Mouse (Mus musculus): ENCODE data around the gene Haus4.
A peak's percentile ranks its signal among the peaks of the same experiment; 100 is the strongest.

Gene Haus4

DNA sequence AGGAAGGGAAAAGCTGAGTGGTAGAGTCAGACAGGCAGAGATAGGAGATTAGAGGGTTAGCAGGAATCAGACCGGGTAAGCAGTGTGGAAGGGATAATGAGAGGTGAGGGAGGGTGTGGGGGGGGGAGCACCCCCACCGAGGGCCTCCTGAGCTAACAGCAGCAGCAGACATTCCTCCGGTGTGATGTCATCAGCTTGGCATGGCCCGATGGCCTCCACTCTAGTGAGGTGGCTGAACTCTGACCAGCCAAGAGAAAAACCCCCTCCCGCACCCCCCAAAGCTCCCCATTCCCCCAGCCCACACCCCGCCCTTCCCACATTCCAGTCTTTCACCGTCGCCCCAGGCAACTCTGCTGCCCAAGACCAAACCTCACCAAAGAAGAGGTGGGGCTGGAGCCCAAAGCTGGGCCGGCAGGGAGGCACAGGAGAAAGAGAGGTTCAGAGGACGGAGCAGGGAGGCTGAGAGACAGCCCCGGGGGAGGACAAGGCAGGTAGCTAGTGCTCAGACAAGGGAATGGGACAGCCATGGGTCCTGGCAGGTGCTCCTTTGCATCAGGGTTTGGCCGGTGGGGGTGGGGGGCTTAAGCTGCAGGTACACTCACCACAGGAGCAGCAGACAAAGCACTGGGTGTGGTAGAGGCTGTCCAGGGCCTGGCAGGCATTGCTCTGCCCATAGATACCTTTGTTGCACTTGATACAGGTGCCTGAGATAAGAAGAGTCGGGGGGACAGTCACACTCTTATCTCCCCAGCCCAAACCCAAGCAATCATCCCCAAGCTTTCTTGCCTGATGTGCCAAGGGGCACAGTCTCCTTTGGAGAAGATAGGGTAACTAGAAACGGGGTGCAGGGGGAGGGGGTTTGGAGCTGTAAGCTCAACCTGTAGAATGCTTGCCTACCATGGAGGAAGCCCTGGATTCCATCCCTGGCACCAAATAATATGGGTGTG lies 18.6 kb upstream of the Haus4 start:
- DNase-seq: peak; percentile 76 to 88

DNA sequence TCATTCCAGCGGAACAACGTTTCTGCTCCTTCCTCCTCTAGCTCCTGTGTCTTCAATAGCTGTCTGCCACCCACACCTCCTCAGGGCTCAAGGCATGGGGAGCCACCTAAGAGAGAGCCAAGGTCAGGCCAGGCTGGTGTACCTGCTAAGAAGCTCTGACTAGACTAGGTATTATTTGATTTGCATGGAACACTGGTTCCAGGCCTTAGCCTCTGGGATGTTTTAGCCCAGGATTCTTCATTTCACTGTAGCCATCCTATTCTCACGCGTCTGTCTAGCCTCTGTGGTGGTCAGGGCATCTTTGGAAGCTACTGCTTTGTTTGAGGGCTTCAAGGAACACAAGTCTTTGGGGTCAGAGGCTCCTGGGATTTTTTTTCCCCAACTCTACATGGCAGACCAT lies 17.7 kb upstream of the Haus4 start:
- no peak for DNase-seq

DNA sequence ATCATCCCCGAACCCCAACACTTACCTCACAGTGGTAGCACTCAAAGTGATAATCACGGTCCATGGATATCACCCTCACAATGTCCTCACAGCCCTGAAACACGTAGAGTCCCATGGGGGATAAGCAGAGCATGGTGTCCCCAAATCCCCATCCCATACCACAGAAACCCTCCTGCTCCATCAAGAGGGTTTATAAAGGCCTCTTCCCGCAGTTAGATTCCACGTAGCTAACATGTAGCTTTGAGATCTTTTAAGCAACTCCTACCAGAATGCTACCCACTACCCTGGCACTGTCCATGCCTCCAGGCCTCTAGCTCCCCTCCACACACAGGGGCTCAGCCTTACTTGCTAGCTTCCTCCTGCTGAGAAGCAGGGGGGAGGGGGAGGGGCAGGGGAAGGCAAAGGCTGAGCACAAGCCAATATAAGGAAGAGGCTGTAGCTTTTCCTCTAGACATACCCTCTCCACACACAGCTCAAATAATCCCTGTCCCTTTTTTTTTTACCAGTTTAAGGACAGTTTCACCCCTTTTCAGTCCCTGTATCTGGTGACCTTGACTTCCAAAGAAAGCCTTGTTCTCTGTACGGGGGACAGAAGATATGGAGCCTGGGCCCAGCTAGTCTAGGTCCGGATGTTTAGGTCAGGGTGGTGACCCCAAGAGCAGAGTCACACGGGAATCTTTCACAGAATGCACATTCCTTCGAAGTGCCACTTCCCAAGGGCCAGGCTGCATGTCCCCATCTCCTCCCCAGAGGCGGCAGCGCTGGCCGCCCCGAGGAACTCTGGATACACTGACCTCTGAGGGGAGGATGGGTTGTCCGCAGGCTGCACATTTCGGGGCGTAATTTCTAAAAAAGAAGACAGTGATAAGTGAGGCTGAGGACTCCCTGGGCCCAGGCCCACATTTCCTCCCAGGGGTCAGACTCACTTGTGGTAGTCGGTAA lies 15.3 kb upstream of the Haus4 start:
- DNase-seq: peak in 1 of 2 experiments; percentile 67

DNA sequence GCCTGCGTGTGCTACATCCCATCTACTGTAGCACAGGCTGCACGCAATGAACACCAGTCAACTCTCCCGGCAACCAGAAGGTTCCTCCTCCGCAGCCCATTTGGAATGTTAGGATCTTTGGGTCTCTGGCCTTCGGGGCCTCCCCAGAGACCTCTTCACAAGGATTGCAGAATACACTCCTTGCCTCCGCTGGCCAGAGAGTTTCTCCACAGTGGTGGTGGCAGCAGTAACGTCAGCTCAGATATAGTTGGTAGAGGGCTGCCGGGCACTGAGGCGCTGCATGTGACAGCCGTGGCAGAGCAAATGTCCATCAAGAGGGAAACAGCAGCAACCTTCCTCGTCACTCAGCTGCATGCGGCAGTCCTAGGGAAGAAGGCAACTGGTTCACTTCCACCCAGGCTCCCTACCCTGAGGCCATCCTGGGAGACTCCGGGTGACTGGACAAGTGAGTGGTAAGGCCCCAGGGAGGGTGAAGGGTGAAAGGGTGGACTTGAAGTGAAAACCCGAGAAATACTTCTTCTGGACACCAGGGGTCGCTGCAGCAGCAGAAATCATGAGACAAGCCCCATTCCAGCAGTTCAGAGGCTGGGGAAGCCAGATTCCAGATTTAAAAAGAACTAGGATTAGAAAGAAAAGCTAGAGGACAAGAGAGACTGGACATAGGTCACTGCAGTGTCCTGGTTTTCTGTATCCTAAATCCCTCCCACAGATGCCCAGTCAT lies 14.4 kb upstream of the Haus4 start:
- peak; percentile 63 to 83 for DNase-seq

DNA sequence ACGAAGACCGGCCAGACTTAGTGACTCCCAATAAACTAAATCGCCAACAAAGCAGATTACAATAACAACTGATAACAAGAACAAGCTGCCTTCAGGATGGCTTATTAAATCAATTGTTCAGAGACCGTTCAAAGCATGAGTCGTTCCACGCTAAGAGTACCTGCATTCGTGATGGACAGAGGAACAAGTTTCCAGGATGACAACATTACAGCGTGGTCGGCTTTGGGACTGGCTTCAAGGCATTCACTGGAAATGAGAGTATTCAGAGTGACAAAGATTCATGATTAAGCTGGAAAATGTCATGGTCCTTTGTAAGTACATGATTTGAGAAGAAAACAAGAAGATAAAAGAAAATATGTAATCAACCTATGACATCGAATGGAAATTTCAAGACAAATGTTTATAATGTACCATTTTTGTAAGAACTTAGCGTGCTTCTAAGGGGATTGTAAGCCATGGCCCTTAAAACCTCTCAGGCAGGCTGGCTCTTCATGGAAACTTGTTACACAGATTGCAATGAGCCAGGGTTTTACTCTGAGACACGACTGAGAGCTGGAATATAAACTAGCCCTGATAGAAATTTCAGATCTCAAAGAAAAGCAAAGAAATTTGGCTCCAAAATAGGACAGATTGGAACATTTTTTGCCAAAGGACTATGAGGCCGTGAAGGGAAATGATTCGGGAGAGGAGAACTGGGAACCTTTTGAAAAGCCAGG lies 6.3 kb upstream of the Haus4 start:
- no peak for DNase-seq

DNA sequence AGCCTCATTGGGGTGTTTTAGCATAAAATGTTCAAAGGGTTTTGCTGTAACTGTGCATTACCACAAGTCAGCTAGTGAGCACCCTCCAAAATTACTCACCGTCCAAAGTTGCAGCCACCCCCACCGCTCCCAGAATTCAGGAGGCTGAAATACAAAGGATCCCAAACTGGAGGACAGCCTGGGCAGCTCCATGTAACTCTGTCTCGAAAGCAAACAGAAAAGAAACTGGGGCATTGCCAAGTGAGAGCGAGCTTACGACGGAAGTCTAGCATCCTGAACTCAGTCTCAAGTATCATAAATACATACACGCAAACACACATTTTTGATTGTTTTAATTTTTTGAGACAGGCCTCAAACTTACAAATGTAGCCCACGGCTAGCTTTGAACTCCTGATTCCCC lies 2.9 kb upstream of the Haus4 start:
- DNase-seq: no peak

DNA sequence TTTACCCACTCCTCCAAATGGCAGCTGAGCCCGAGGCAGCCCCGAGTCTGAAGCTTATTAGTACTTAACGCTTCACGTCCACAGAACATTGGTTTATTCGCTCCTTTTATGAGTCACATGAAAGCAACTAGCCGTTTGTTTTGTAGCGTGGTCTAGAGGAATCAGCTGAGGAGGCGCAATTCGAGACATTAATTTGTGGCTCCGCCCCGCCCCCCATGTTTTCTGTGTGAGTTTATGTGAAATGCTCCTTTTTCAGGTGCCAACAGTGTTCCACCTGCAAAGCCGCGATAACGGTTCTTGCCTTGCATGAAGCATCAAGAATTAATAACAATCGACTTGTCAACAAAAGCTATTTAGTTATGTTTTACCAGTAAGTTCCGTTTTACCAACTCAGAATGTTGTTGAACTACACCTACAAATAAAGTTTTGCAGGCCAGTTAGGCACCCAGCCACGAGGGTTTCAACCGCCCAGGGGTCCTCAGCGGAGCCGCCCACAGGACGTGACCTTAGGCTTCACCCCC lies 902 bp downstream of the Haus4 start:
- DNase-seq: peak in 1 of 2 experiments; percentile 11

DNA sequence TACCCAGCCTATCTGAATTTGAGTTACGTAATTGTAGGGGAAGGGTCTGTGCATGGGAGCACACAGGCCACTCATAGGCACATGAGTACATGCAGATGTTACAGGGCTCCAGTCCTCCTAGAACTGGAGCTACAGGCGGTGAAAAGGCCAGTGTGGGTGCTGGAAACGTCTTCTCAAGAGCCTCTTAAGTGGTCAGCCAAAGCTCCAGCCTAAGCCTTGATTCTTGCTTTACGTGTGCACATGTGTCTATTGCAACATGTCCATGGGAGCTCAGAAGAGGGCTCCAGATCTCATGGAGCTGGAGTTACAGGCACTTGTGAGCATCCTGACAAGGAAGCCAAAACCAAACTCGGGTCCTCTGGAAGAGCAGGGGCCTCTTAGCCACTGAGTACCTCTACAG lies 9.7 kb downstream of the Haus4 start:
- no peak for DNase-seq

DNA sequence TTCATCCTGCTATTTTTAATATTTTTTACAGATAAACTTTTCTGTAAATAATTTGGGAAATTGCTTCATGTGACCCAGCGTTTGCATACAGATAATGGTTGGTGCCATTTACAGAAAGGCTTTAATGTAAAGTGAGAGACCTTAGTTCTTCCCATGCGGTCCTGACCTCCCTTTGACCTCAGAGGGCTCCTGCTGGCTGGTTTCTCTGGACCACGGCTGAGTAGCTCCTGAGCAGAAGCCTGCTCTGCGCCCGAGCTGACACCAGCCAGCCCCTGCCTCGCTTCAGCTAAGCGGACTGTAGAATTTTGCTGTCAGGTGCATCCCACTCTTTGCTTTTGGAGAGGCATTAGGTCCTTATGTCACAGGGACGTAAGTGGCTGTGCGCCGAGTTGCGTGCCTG lies 13.6 kb downstream of the Haus4 start:
- no peak for DNase-seq

DNA sequence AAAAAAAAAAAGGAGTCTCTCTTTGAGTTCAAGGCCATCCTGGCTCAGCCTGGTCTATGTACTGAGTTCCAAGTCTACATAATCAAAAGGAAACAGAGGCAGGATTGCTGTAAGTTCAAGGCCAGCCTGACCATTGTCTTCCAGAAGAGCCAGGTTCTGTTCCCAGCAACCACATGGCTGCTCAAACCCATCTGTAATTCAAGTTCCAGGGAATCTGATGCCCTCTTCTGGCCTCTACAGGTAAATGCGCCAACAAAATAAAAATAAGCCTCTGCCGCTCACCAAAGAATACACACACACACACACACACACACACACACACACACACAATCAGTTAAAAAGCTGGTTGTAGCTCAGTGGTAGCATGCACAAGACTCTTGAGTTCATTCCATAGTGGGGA lies 15.8 kb downstream of the Haus4 start:
- no peak for DNase-seq

DNA sequence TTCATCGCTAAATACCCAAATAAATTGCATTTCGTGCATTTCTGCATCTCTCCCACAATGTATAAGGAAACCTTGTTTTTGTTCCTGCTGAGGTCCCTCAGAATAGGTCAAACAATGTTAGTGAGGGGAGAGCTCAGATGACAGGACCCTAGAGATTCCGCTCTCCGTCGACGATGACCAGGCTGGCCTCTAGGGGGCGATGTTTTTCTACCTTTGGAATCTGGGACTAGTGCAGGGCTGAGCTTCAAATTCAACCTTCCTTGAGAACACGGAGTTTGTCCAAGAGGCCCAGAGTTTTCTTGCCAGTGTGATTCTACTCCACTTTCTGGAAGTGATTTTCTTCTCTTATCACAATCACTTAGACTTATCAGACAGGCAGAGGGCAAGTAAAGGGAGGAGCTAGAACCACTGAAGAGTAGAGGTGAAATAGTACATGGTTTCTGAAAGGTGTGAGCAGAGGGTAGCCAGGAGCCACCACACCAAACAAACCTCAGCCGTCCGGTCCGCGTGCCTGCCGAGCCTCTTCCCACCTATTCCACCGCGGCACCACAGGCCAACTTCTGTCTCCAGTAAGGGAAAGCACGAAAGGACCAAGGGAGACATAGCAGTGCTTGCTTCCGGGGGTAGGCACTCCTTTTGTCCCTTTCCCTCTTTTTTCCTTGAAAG lies 25.8 kb downstream of the Haus4 start:
- peak; percentile 71 to 89 for DNase-seq

DNA sequence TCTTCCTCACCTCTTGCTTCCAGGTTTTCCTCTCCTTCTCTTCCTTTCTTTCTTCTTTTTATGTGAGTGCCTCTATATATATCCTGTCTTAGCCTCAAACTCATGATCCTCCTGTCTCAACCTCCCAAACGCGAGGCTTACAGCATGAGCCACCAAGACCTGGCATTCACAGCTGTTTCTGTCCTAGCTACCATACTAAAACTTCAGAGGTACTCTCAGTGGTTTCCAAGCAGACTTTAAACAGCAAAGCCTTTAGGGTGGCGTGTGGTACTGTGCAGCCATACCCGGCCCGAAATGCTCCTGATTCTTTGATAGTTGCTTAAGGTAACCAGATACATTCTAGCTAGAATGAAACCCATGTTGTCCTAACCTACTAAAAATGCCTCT lies 26.4 kb downstream of the Haus4 start:
- DNase-seq: no peak

DNA sequence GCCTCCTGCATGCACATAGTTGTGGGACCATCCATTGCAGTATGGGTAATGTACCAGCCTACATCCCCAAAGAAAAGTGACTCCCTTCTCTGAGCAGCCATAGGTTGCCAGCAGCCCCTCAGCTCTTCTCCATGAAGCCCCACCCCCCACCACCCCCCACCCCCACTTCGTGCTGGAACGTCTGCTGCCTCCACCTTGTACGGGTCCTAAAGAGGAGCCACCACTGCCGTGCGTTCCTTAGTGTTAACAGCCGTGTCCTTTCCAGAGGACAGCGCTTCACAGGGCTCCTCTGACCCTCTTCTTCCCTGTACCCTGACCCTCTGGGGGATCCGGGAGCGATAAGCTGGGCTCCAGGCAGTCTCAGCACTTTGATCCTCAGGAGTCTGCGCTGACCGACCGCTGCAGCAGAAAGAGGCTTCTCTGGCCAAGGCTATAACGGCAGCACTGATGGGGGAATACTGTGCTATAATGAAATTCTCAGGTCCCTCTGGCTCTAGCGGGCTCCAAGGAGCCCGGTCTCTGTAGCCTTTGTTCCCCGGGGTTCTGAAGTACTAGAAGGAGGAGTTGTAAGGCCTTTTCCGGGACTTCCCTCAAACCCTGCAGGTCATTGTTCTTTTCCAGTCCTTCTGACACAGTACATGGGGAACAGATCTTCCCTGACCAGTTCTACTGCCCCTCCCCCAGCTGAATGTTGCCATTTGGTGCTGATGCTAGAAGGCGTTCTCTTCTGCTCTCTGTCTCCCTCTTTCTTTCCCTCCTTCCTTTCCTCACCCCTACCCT lies 27.0 kb downstream of the Haus4 start:
- DNase-seq: peak in 1 of 2 experiments; percentile 26

DNA sequence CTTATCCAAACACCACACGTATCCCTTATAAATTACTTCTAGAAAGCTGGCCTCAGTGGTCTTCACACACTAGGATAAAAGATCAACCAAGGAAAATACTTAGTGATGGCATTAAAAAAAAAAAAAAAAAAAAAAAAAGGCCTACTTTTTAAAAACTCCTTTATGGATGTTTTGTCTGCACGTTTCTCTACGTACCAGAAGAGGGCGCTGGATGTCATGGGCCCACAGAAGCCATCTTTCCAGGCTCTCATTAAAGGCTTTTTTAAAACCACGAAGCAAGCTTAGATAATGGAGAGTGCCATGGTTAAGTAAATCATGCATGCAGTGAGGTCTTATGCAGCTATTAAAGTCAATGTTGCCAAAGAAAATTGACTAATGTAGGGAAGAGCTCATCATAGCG lies 30.8 kb downstream of the Haus4 start:
- DNase-seq: no peak

DNA sequence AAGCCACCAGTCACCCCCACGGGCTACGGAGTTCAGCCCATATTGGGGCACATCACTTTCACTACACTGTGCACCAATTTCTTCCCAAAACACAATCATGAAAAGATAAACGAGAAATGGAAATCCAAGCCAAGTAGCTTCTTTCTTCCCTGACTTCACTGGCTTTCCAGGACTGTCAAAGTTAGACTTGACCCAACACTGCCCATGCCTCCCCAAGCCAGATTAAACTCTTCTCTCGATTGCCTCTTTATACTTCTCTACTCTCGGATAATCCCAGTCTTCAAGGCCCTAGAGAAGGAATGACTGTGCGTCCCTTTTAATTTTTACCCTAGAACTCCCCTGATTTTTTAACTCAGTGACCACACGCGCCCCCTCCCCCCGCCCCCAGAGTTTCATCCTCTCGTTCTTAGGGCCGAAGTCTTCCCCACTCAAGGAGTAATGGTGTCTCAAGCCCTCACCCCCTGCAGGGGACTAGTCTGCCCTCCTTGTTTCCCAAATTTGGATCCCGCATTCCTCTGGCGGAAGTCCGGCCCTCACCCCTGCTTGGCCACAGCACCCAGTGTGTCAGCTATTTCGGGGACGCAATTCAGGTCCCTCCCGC lies 37.6 kb downstream of the Haus4 start:
- DNase-seq: no peak

DNA sequence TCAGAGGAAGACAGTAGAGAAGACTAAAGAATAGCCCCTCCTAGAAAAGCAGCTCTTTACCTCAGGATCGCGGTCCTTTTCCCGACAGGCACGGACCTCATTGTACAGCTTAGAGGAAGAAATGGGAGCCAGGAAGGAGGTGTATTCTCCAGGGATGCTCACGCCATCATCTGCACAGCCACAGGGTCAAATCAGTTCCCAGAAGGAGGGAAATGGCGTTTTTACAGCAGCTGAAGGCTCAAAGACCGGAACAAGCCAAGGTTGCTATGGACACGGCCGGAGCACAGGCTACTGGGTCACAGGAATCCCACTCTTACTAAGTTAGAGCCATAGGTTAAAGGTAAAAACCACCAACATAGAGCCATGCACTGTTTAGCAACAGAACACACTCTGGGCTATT lies 44.6 kb downstream of the Haus4 start:
- DNase-seq: no peak

DNA sequence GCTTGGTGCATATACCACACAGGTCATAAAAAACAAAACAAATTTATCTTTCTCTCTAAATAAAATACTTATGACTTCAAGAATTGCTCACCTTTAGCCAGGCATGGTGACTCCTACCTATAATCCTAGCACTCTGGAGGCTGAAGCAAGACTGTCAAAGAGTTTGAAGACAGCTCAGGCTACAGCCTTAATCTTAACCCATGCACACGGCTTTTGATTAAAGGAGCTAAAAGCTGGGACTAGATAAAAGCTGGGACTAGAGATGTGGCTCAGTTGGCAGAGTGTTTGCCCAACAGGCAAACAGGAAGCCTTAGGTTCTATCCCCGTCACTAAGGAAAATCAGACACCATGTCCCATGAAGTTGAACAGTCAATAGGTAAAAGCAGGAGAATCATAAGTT lies 51.3 kb downstream of the Haus4 start:
- no peak for DNase-seq

DNA sequence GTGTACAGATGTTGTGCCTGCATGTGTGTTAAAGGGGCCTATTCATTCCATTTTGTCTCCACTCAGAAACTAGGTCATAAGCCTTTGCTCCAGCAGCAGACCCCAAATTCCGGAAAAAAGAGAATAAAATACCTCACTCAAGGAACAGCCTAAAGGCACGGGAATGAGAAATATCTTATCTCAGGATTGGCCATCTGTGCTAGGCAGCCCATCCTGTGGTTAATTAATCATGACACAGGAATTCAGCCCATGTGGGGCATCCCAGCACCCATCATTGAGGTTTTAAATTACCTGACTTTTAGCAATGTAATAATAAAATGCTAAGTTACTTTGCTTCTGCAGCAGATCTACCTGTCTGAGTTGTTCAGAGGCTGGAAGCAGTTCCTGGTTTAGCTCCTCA lies 53.1 kb downstream of the Haus4 start:
- DNase-seq: no peak

DNA sequence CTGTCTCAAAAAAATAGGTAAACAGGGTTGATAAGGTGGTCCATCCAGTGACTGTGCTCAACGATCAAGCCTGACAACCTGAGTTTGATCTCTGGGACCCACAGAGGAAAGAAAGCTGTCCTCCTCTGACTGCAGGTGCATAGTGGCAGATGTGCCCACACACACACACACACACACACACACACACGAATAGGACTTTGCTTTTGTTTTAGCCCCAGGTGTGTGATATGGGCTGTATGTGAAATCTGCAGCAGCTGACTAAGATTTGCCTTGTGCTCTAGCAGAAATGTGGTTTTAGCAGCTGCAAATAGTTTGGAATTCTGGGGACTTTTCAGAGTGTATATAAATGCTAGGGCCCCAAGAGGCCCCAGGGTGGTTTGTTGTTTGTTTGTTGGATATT lies 55.1 kb downstream of the Haus4 start:
- DNase-seq: no peak

DNA sequence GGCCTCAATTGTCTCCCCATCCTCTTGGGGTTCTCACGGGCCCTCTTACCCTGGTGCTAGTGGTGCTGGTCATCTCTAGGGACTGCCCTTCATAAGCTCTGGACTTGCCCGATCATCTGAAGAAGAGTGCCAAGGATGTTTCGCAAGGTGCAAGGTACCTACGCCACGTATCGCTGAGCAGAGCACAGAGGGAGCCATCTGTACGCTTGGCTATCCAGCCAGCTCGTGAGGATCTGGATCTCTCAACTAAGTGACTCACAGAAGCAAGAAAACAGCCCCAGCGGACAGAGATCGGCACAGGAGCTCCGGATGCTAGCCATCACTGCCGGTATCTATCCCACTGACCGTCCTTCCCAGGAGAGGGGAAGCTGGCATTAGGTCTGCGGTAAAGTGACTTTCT lies 57.7 kb downstream of the Haus4 start:
- DNase-seq: no peak
